Mouse (Mus musculus) megakaryocyte, embryonic 14.5 days (primary cell): Measurements from ENCODE around the gene Tubb2b.

Experiments used
- FLI1 ChIP-seq: IDR thresholded peaks from 2 replicates; pipeline ENCODE4 v1.6.1; 2012; ENCODE audit warnings: low read length, inconsistent platforms, mixed read lengths
- GATA1 ChIP-seq: IDR thresholded peaks from 3 replicates; pipeline ENCODE4 v1.6.1; 2012; ENCODE audit warnings: mixed read lengths, low read length, inconsistent platforms, borderline replicate concordance

- TF ChIP-seq GATA1: no peak
- TF ChIP-seq FLI1: no peak
Observed at GRCm38 (mm10) chr13:34079801-34080200, 50.5 kb downstream of the Tubb2b start.
